In genomic region chr9:40192098-40193038, GRCm38 (mm10) we compare ENCODE assay signal across 8 mouse cellular contexts. TPM values are rescaled to one million over a fixed set of nuclear protein-coding genes. Genes with fewer than 3 reads are reported as not detected.
A peak's percentile ranks its signal among the peaks of the same experiment; 100 is the strongest.
DNase-seq lines count a peak whose midpoint lies in the region; ATAC-seq and TF ChIP-seq lines count a peak whose summit lies in the region.

Zfp202 (plus strand) TSS chr9:40192316.

- no peak; the same call in 1 of the 2 replicates for TF ChIP-seq CTCF in thymus, adult 2 months (IDR thresholded peaks at IDR 0.05; ENCODE audit: borderline replicate concordance, control insufficient read depth, extremely low read depth, insufficient read depth, low read length, poor library complexity)

- peaks cover 22% of the 10 kb centered on the region for H3K4me1 ChIP-seq in hindbrain, embryonic 10.5 days (replicated peaks)
- H3K4me1 ChIP-seq in lung, embryonic 16.5 days (replicated peaks; ENCODE audit: control insufficient read depth, insufficient read depth, low read length): peaks cover 5% of the 10 kb centered on the region
- 0 out of 2 replicates have a peak, but pooled peaks cover 7% of the 10 kb centered on the region for H3K4me1 ChIP-seq in thymus, adult 2 months (replicated peaks; ENCODE audit: control insufficient read depth, insufficient read depth, low read length)

- ATAC-seq in frontal cortex, adult (ENCODE audit: low TSS enrichment): peak; percentile 98
- peak; percentile 98 for ATAC-seq in lung, embryonic 16.5 days (ENCODE audit: low read depth)

- under 1% methylated on average over 61 of the region's 63 CpGs for WGBS in hindbrain, embryonic 10.5 days
- WGBS in lung, embryonic 16.5 days: under 1% methylated on average over 47 of the region's 63 CpGs
- WGBS in thymus, adult 2 months: 2% methylated on average over 60 of the region's 63 CpGs

- peak within 1 kb of the TSS; percentile 86 for H3K4me2 ChIP-seq in lung, embryonic 16.5 days (ENCODE audit: low read depth, low read length)

- peaks cover 4% of the 10 kb centered on the region; the same call in 1 of the 2 replicates for H3K36me3 ChIP-seq in hindbrain, embryonic 10.5 days
- H3K36me3 ChIP-seq in lung, embryonic 16.5 days (ENCODE audit: control insufficient read depth, insufficient read depth, low read length): no peaks in the 10 kb centered on the region
- H3K36me3 ChIP-seq in thymus, adult 2 months (ENCODE audit: control insufficient read depth, insufficient read depth, low read length): no peaks in the 10 kb centered on the region

- TF ChIP-seq POLR2A in thymus, adult 2 months (IDR thresholded peaks at IDR 0.05; ENCODE audit: control insufficient read depth, extremely low read depth, insufficient read depth, low read length, poor library complexity): 0 out of 2 replicates have a peak, but pooled peaks have one; percentile 16

- H3K9me3 ChIP-seq in hindbrain, embryonic 10.5 days: no peaks in the 10 kb centered on the region
- no peaks in the 10 kb centered on the region for H3K9me3 ChIP-seq in lung, embryonic 16.5 days (ENCODE audit: control insufficient read depth, low read length)

- peak within 1 kb of the TSS; percentile 84 for H3K9ac ChIP-seq in lung, embryonic 16.5 days (ENCODE audit: low read length)

- DNase-seq in MN1 (ENCODE audit: low spot score): peak; percentile 95
- DNase-seq in cerebellum, adult 8-10 months: peak; percentile 77
- peak; percentile 91 for DNase-seq in hindbrain, embryonic 10.5 days (ENCODE audit: low spot score)
- peak; percentile 89 for DNase-seq in layer of hippocampus, adult 9-11 months
- DNase-seq in ovary, adult 18-20 months (ENCODE audit: low spot score): peak; percentile 83
- peak; percentile 64 for DNase-seq in thymus, adult 2 months

- peak within 1 kb of the TSS; percentile 92 for H3K27ac ChIP-seq in hindbrain, embryonic 10.5 days
- H3K27ac ChIP-seq in lung, embryonic 16.5 days (ENCODE audit: low read length): peak within 1 kb of the TSS; percentile 71
- no peak within 1 kb of the TSS for H3K27ac ChIP-seq in thymus, adult 2 months (ENCODE audit: control insufficient read depth, insufficient read depth, low read length)

- no peaks in the 10 kb centered on the region for H3K27me3 ChIP-seq in hindbrain, embryonic 10.5 days (ENCODE audit: insufficient read depth, poor library complexity, severe bottlenecking)
- H3K27me3 ChIP-seq in lung, embryonic 16.5 days (ENCODE audit: control insufficient read depth, insufficient read depth, low read depth, low read length): no peaks in the 10 kb centered on the region
- H3K27me3 ChIP-seq in thymus, adult 2 months (ENCODE audit: control insufficient read depth, insufficient read depth, low read length): no peaks in the 10 kb centered on the region

- H3K4me3 ChIP-seq in hindbrain, embryonic 10.5 days: peak within 1 kb of the TSS; percentile 78
- peak within 1 kb of the TSS; percentile 83 for H3K4me3 ChIP-seq in lung, embryonic 16.5 days (ENCODE audit: low read length)
- H3K4me3 ChIP-seq in thymus, adult 2 months (ENCODE audit: control insufficient read depth, insufficient read depth, low read length): peak within 1 kb of the TSS; percentile 69

RNA-seq across cellular contexts. Expression of gene Zfp202, which starts in this region (rescaled TPM):
- polyA plus RNA-seq in hindbrain, embryonic 10.5 days (2016; fragmentation: Nextera tagmentation; extraction: Ambion mirVana): 6.8 and 7.5 TPM in 2 replicates
- 3.1 and 3.7 TPM in 2 replicates for polyA plus RNA-seq in lung, embryonic 16.5 days (2015; fragmentation: Nextera tagmentation; extraction: Ambion mirVana)
- 0.74 and 0.80 TPM in 2 replicates for polyA plus RNA-seq in thymus, adult 2 months (2012; rRNA removed)

Comparison
In these comparisons a context has a peak if more than half of its experiments do, and no peak if none do; other contexts are left out.
1. Peak in DNase-seq and H3K4me3 ChIP-seq in thymus, adult 2 months; RNA of the gene not detected or under 1 TPM.